ENCODE assay signal across 8 mouse cellular contexts in genomic region chr3:58490787-58491186, GRCm38 (mm10). TPM values are rescaled to one million over a fixed set of nuclear protein-coding genes. Genes with fewer than 3 reads are reported as not detected.
DNase-seq lines count a peak whose midpoint lies in the region; ATAC-seq lines count a peak whose summit lies in the region.

No protein-coding gene starts in this region.

- peak; percentile 71 for ATAC-seq in activated CD4-positive, CD25-positive, alpha-beta regulatory T cell, adult 4 months
- peak; percentile 56; the same call in 1 of the 2 replicates for ATAC-seq in megakaryocyte-erythroid progenitor cell, adult 5-6 weeks (replicated peaks; ENCODE audit: low FRiP score, low TSS enrichment, poor library complexity, severe bottlenecking)

- DNase-seq in adrenal gland, postnatal 10 days, result peak; percentile 51
- no peak for DNase-seq in adrenal gland, adult 2 months
- DNase-seq in layer of hippocampus, adult 11-12 months (ENCODE audit: low spot score), result peak; percentile 56
- DNase-seq in layer of hippocampus, adult 9-10 months (ENCODE audit: low spot score), result no peak
- peak; percentile 36 for DNase-seq in kidney, postnatal 14 days
- no peak for DNase-seq in gastrocnemius, adult 18-20 months (ENCODE audit: low spot score)

RNA-seq across cellular contexts. Expression of gene Eif2a, which starts 34.8 kb away (rescaled TPM):
- 10 to 100 TPM; 57.2 to 61.4 TPM for total RNA-seq in adrenal gland, postnatal 10 days (2021)
- total RNA-seq in adrenal gland, adult 2 months (2021), result 10 to 100 TPM; 47.1 to 49.9 TPM
- 0.74 and 1.0 TPM in 2 replicates for polyA plus RNA-seq in adrenal gland, adult 2 months (2012; rRNA removed)
- 10 to 100 TPM; 67.6 to 68.1 TPM for polyA plus RNA-seq in activated CD4-positive, CD25-positive, alpha-beta regulatory T cell, adult 4 months (2017; shearing (Covaris generic))
- 123 and 132 TPM in 2 replicates for total RNA-seq in megakaryocyte-erythroid progenitor cell, adult 5-6 weeks (2014; fragmentation: Nextera tagmentation)
- total RNA-seq in megakaryocyte-erythroid progenitor cell, adult 5-6 weeks (2017), result 149 and 153 TPM in 2 replicates
- 10 to 100 TPM; 46.7 to 50.7 TPM for total RNA-seq in gastrocnemius, adult 18-20 months (2021)

RNA-seq across cellular contexts. Expression of gene Serp1, which starts 34.9 kb away (rescaled TPM):
- total RNA-seq in adrenal gland, postnatal 10 days (2021), result 10 to 100 TPM; 55.3 to 72.1 TPM
- 100 to 1,000 TPM in 1 of 2 experiments, 10 to 100 TPM in 1; 96.4 to 103 TPM for total RNA-seq in adrenal gland, adult 2 months (2021)
- polyA plus RNA-seq in adrenal gland, adult 2 months (2012; rRNA removed), result 104 and 105 TPM in 2 replicates
- 10 to 100 TPM; 50.4 to 54.0 TPM for polyA plus RNA-seq in activated CD4-positive, CD25-positive, alpha-beta regulatory T cell, adult 4 months (2017; shearing (Covaris generic))
- 38.0 and 40.2 TPM in 2 replicates for total RNA-seq in megakaryocyte-erythroid progenitor cell, adult 5-6 weeks (2014; fragmentation: Nextera tagmentation)
- 64.6 and 71.3 TPM in 2 replicates for total RNA-seq in megakaryocyte-erythroid progenitor cell, adult 5-6 weeks (2017)
- 1 to 10 TPM; 5.5 to 7.5 TPM for total RNA-seq in gastrocnemius, adult 18-20 months (2021)

Comparison
In these comparisons a context has a peak if more than half of its experiments do, and no peak if none do; other contexts are left out.
1. DNase-seq: peak in adrenal gland, postnatal 10 days (single experiment), layer of hippocampus, adult 11-12 months (single experiment) and kidney, postnatal 14 days (single experiment); none in adrenal gland, adult 2 months (single experiment), layer of hippocampus, adult 9-10 months (single experiment) and gastrocnemius, adult 18-20 months (single experiment).
2. RNA of gene Serp1, which starts 34.9 kb away (total RNA-seq): 96.4 to 103 TPM in adrenal gland, adult 2 months, 55.3 to 72.1 TPM in adrenal gland, postnatal 10 days and 38.0 to 71.3 TPM in megakaryocyte-erythroid progenitor cell, adult 5-6 weeks; 5.5 to 7.5 TPM in gastrocnemius, adult 18-20 months; every median in the first group is over 4 times any median in the second.